Mouse (Mus musculus) midbrain, embryonic 10.5 days (tissue): ENCODE data around the gene Actg1. TPM values are rescaled to one million over a fixed set of nuclear protein-coding genes. Genes with fewer than 3 reads are reported as not detected.
A peak's percentile ranks its signal among the peaks of the same experiment; 100 is the strongest.

Experiments
- DNase-seq: peaks from one replicate; pipeline ENCODE4 v3.0.0-alpha.2; 2017; ENCODE audit warnings: low spot score
- H3K27ac ChIP-seq: fragments of 300-500 bp; sonication (generic); replicated peaks from 2 replicates; pipeline ENCODE4 v1.5.1; 2016; ENCODE audit warnings: mild to moderate bottlenecking
- H3K27me3 ChIP-seq: fragments of 300-500 bp; sonication (generic); 2 replicates; pipeline ENCODE4 v1.6.1; 2016; ENCODE audit warnings: low read depth, mild to moderate bottlenecking; ENCODE audit not compliant: poor library complexity, severe bottlenecking
- H3K36me3 ChIP-seq: fragments of 300-500 bp; sonication (generic); 2 replicates; pipeline ENCODE4 v1.6.1; 2016; ENCODE audit warnings: mild to moderate bottlenecking, moderate library complexity
- H3K4me1 ChIP-seq: fragments of 300-500 bp; sonication (generic); 2 replicates; pipeline ENCODE4 v1.6.1; 2016
- H3K4me3 ChIP-seq: fragments of 300-500 bp; sonication (generic); 2 replicates; pipeline ENCODE4 v1.5.1; 2016; ENCODE audit warnings: mild to moderate bottlenecking, moderate library complexity
- H3K9me3 ChIP-seq: fragments of 300-500 bp; sonication (generic); replicated peaks from 2 replicates; pipeline ENCODE4 v1.6.1; 2016; ENCODE audit warnings: mild to moderate bottlenecking
- WGBS: fragments of 180-500 bp; shearing (Covaris S2); methylation state at CpG from one replicate; pipeline ENCODE4 v1.1.7; 2016; 5-methylcytosine and 5-hydroxymethylcytosine counted together
- polyA plus RNA-seq: library from polyadenylated mRNA; unstranded; fragments of >200 nt; fragmentation: Nextera tagmentation; extraction: Ambion mirVana; gene quantifications from 2 replicates; pipeline ENCODE4 v1.2.1, GENCODE M21; 2016

The Actg1 gene
- polyA plus RNA-seq, 1 experiment from 2014 or later: 2,836 TPM

- peak overlapping the region; percentile 96 for H3K27ac ChIP-seq
- peak overlapping the region; percentile 57 for H3K4me3 ChIP-seq
- H3K27me3 ChIP-seq: peaks cover 23% of the 10 kb centered on the region
- 3% methylated on average over 45 of the region's 45 CpGs for WGBS
- no peaks in the 10 kb centered on the region for H3K9me3 ChIP-seq
- H3K36me3 ChIP-seq: no peaks in the 10 kb centered on the region
- peaks cover 74% of the 10 kb centered on the region for H3K4me1 ChIP-seq
- peak; percentile 98 for DNase-seq
These were observed 37.5 kb downstream of the Actg1 start for GRCm38 (mm10) chr11:120310813-120311312.

GRCm38 (mm10) chr11:120308441-120309320 lies 39.7 kb downstream of the Actg1 start:
- peak; percentile 11 for DNase-seq
- Histone ChIP-seq H3K4me1 (peaks cover 73% of the 10 kb centered on the region), H3K27me3 (peaks cover 30% of the 10 kb centered on the region), H3K27ac (peak overlapping the region; percentile 49; the same call in 1 of the 2 replicates), H3K36me3 (no peaks in the 10 kb centered on the region), H3K9me3 (no peaks in the 10 kb centered on the region), H3K4me3 (peak overlapping the region; percentile 23)
- WGBS: 52% methylated on average over 15 of the region's 15 CpGs

GRCm38 (mm10) chr11:120307566-120308430 lies 40.5 kb downstream of the Actg1 start:
- Histone ChIP-seq H3K4me3 (peak overlapping the region; percentile 66), H3K4me1 (peaks cover 79% of the 10 kb centered on the region), H3K27me3 (peaks cover 34% of the 10 kb centered on the region), H3K27ac (peak overlapping the region; percentile 99), H3K36me3 (no peaks in the 10 kb centered on the region), H3K9me3 (no peaks in the 10 kb centered on the region)
- 8% methylated on average over 19 of the region's 19 CpGs for WGBS
- peak; percentile 96 for DNase-seq

GRCm38 (mm10) chr11:120307132-120307413 lies 41.3 kb downstream of the Actg1 start:
- H3K27ac ChIP-seq: peak overlapping the region; percentile 99
- 13% methylated on average over 5 of the region's 5 CpGs for WGBS
- H3K4me1 ChIP-seq: peaks cover 79% of the 10 kb centered on the region
- no peaks in the 10 kb centered on the region for H3K36me3 ChIP-seq
- peaks cover 34% of the 10 kb centered on the region for H3K27me3 ChIP-seq
- DNase-seq: peak; percentile 41
- peak overlapping the region; percentile 66 for H3K4me3 ChIP-seq
- no peaks in the 10 kb centered on the region for H3K9me3 ChIP-seq

GRCm38 (mm10) chr11:120306366-120307131 lies 41.8 kb downstream of the Actg1 start:
- Histone ChIP-seq H3K27ac (peak overlapping the region; percentile 99), H3K4me3 (peak overlapping the region; percentile 66), H3K36me3 (no peaks in the 10 kb centered on the region), H3K27me3 (peaks cover 34% of the 10 kb centered on the region), H3K9me3 (no peaks in the 10 kb centered on the region), H3K4me1 (peaks cover 77% of the 10 kb centered on the region)
- 50% methylated on average over 12 of the region's 12 CpGs for WGBS
- peak; percentile 19 for DNase-seq

GRCm38 (mm10) chr11:120305535-120306365 lies 42.6 kb downstream of the Actg1 start:
- Histone ChIP-seq H3K4me3 (peak overlapping the region; percentile 66), H3K36me3 (no peaks in the 10 kb centered on the region), H3K27me3 (peaks cover 34% of the 10 kb centered on the region), H3K9me3 (no peaks in the 10 kb centered on the region), H3K27ac (peak overlapping the region; percentile 99), H3K4me1 (peaks cover 69% of the 10 kb centered on the region)
- WGBS: 23% methylated on average over 15 of the region's 15 CpGs
- peak; percentile 34 for DNase-seq

GRCm38 (mm10) chr11:120304886-120305534 lies 43.3 kb downstream of the Actg1 start:
- H3K27me3 ChIP-seq: peaks cover 34% of the 10 kb centered on the region
- under 1% methylated on average over 53 of the region's 53 CpGs for WGBS
- H3K4me1 ChIP-seq: peaks cover 63% of the 10 kb centered on the region
- H3K4me3 ChIP-seq: peak overlapping the region; percentile 66
- no peaks in the 10 kb centered on the region for H3K9me3 ChIP-seq
- H3K27ac ChIP-seq: peak overlapping the region; percentile 99
- H3K36me3 ChIP-seq: no peaks in the 10 kb centered on the region
- peak; percentile 99 for DNase-seq

- peak overlapping the region; percentile 99 for H3K27ac ChIP-seq
- peaks cover 33% of the 10 kb centered on the region for H3K27me3 ChIP-seq
- peaks cover 70% of the 10 kb centered on the region for H3K4me1 ChIP-seq
- peak overlapping the region; percentile 66 for H3K4me3 ChIP-seq
- DNase-seq: no peak
- H3K9me3 ChIP-seq: no peaks in the 10 kb centered on the region
- 48% methylated on average over 5 of the region's 5 CpGs for WGBS
- no peaks in the 10 kb centered on the region for H3K36me3 ChIP-seq
These were observed 44.0 kb downstream of the Actg1 start for GRCm38 (mm10) chr11:120304350-120304694.

- H3K9me3 ChIP-seq: no peaks in the 10 kb centered on the region
- H3K4me3 ChIP-seq: peak overlapping the region; percentile 66
- no peaks in the 10 kb centered on the region for H3K36me3 ChIP-seq
- WGBS: 89% methylated on average over 21 of the region's 21 CpGs
- H3K4me1 ChIP-seq: peaks cover 69% of the 10 kb centered on the region
- DNase-seq: no peak
- peaks cover 28% of the 10 kb centered on the region for H3K27me3 ChIP-seq
- peak overlapping the region; percentile 99 for H3K27ac ChIP-seq
These were observed 44.6 kb downstream of the Actg1 start for GRCm38 (mm10) chr11:120303559-120304349.

- peaks cover 63% of the 10 kb centered on the region for H3K4me1 ChIP-seq
- no peak overlapping the region for H3K4me3 ChIP-seq
- no peaks in the 10 kb centered on the region for H3K9me3 ChIP-seq
- no peak for DNase-seq
- H3K27me3 ChIP-seq: peaks cover 26% of the 10 kb centered on the region
- peak overlapping the region; percentile 34; the same call in 1 of the 2 replicates for H3K27ac ChIP-seq
- no peaks in the 10 kb centered on the region for H3K36me3 ChIP-seq
- WGBS: 85% methylated on average over 9 of the region's 9 CpGs
These were observed 45.2 kb downstream of the Actg1 start for GRCm38 (mm10) chr11:120303119-120303518.
